Mouse (Mus musculus): ENCODE measurements around the gene Mrpl20. TPM values are rescaled to one million over a fixed set of nuclear protein-coding genes. Genes with fewer than 3 reads are reported as not detected.
"Not testable (repeated sequence)": the region's sequence is repeated elsewhere in the genome, so short reads cannot be mapped to it uniquely, and the experiment has no call there.

Gene Mrpl20
- polyA plus RNA-seq, 1 experiment from 2014 or later = 229 TPM

- ATAC-seq (ENCODE audit: insufficient number of reproducible peaks, insufficient read depth, low FRiP score, low TSS enrichment, low read depth) = peak; percentile 60; the same call in 1 of the 2 replicates
- Histone ChIP-seq H3K9me3 (no peaks in the 10 kb centered on the region), H3K4me1 (peaks cover 10% of the 10 kb centered on the region), H3K27ac (peak overlapping the region; percentile 81), H3K4me2 (peak overlapping the region; percentile 66), H3K36me3 (no peaks in the 10 kb centered on the region), H3K9ac (peak overlapping the region; percentile 85), H3K27me3 (no peaks in the 10 kb centered on the region), H3K4me3 (peak overlapping the region; percentile 66)
- under 1% methylated on average over 52 of the region's 52 CpGs for WGBS
Measured at GRCm38 (mm10) chr4:155784081-155784701, 18.5 kb upstream of the Mrpl20 start.

- no peaks in the 10 kb centered on the region for H3K9me3 ChIP-seq
- H3K4me2 ChIP-seq = no peak overlapping the region
- peaks cover 10% of the 10 kb centered on the region for H3K4me1 ChIP-seq
- no peak overlapping the region for H3K27ac ChIP-seq
- H3K36me3 ChIP-seq = no peaks in the 10 kb centered on the region
- WGBS = 73% methylated on average over 10 of the region's 10 CpGs
- H3K9ac ChIP-seq = no peak overlapping the region
- ATAC-seq (ENCODE audit: insufficient number of reproducible peaks, insufficient read depth, low FRiP score, low TSS enrichment, low read depth) = no peak
- H3K4me3 ChIP-seq = no peak overlapping the region
- H3K27me3 ChIP-seq = no peaks in the 10 kb centered on the region
Measured at GRCm38 (mm10) chr4:155785246-155785645, 17.4 kb upstream of the Mrpl20 start.

DNA sequence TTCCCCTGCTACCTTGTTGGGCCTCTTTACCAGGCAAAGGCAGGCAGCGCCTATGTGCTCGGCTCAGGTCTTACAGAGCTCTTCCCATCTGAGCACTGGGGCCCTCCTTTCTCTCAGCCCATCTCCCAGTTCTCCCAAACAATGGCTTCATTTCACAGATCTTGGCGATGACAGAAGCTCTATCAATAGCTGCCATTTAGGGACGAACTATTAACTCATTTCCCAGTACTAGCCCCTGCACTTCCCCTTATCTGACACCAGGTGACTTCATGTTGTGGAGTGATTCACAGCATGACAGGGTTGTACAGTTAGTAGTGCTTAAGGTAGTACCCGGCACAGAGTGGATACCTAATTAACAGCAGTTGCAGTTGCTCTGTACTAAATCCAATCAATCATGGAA is 16.9 kb upstream of the Mrpl20 start, which contains the start of gene Tmem88b:
Tmem88b (minus strand) TSS at position 56 of the 400 bp plus-strand sequence.
- 55% methylated on average over 5 of the region's 5 CpGs for WGBS
- Histone ChIP-seq H3K4me2 (peak within 1 kb of the TSS; percentile 66), H3K27ac (no peak within 1 kb of the TSS), H3K4me1 (peaks cover 9% of the 10 kb centered on the region), H3K4me3 (peak within 1 kb of the TSS; percentile 66), H3K36me3 (no peaks in the 10 kb centered on the region), H3K9ac (peak within 1 kb of the TSS; percentile 85; the same call in 1 of the 2 replicates), H3K9me3 (no peaks in the 10 kb centered on the region), H3K27me3 (no peaks in the 10 kb centered on the region)
- ATAC-seq (ENCODE audit: insufficient number of reproducible peaks, insufficient read depth, low FRiP score, low TSS enrichment, low read depth) = no peak

- Histone ChIP-seq H3K27me3 (no peaks in the 10 kb centered on the region), H3K4me2 (no peak overlapping the region), H3K9me3 (no peaks in the 10 kb centered on the region), H3K4me1 (peaks cover 7% of the 10 kb centered on the region), H3K27ac (no peak overlapping the region), H3K9ac (no peak overlapping the region), H3K4me3 (no peak overlapping the region), H3K36me3 (no peaks in the 10 kb centered on the region)
- ATAC-seq (ENCODE audit: insufficient number of reproducible peaks, insufficient read depth, low FRiP score, low TSS enrichment, low read depth) = no peak
- 70% methylated on average over 3 of the region's 3 CpGs for WGBS
Measured at GRCm38 (mm10) chr4:155788300-155788699, 14.4 kb upstream of the Mrpl20 start.

- 82% methylated on average over 4 of the region's 4 CpGs for WGBS
- not testable (repeated sequence) for H3K27ac ChIP-seq, H3K4me3 ChIP-seq
Measured at GRCm38 (mm10) chr4:155788833-155789232, 13.8 kb upstream of the Mrpl20 start.

DNA sequence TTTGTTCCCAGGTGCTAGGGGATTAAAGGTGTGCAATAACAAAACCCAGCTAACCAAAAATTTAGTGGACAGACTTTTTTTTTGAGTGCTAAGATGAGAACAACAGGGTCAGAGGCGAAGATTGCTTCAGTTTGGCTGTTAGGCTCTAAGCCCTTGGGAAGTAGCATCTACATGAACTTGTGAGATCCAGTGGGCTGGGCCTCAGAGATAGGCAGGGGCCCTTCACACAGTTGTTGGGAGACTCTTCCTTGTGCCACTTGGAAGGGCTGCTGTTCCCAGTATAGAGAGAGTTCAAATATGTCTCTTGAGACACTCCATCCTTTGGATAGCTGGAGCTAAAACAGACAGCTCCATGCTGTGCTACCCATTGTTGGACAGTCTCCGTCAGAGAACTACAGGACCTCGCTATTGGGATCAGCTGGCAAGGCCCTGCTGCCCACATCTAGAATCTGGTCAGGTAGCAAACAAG is 12.6 kb upstream of the Mrpl20 start, which contains the start of gene Ankrd65:
Ankrd65 (plus strand) TSS at position 419 of the 469 bp plus-strand sequence.
- Histone ChIP-seq H3K9ac (no peak within 1 kb of the TSS), H3K27me3 (no peaks in the 10 kb centered on the region), H3K27ac (peak within 1 kb of the TSS; percentile 28; the same call in 1 of the 2 replicates), H3K36me3 (no peaks in the 10 kb centered on the region), H3K4me3 (no peak within 1 kb of the TSS), H3K4me1 (0 out of 2 replicates have a peak, but pooled peaks cover 3% of the 10 kb centered on the region), H3K4me2 (no peak within 1 kb of the TSS), H3K9me3 (no peaks in the 10 kb centered on the region)
- ATAC-seq (ENCODE audit: insufficient number of reproducible peaks, insufficient read depth, low FRiP score, low TSS enrichment, low read depth) = no peak
- 78% methylated on average over 3 of the region's 3 CpGs for WGBS

More at GRCm38 (mm10) chr4:155788833-155789232, 13.8 kb upstream of the Mrpl20 start:
- H3K9me3 ChIP-seq; ATAC-seq (ENCODE audit: insufficient number of reproducible peaks, insufficient read depth, low FRiP score, low TSS enrichment, low read depth); H3K27me3 ChIP-seq; H3K9ac ChIP-seq; H3K4me1 ChIP-seq; H3K36me3 ChIP-seq; H3K4me2 ChIP-seq: not testable (repeated sequence)

- Histone ChIP-seq H3K27me3 (no peaks in the 10 kb centered on the region), H3K4me3 (no peak overlapping the region), H3K4me2 (no peak overlapping the region), H3K9me3 (no peaks in the 10 kb centered on the region), H3K27ac (no peak overlapping the region), H3K4me1 (no peaks in the 10 kb centered on the region), H3K36me3 (no peaks in the 10 kb centered on the region), H3K9ac (no peak overlapping the region)
- no peak for ATAC-seq (ENCODE audit: insufficient number of reproducible peaks, insufficient read depth, low FRiP score, low TSS enrichment, low read depth)
- 52% methylated on average over 3 of the region's 3 CpGs for WGBS
Measured at GRCm38 (mm10) chr4:155790650-155791161, 12.0 kb upstream of the Mrpl20 start.

GRCm38 (mm10) chr4:155791240-155791933 is 11.3 kb upstream of the Mrpl20 start:
- Histone ChIP-seq H3K4me3 (no peak overlapping the region), H3K27ac (no peak overlapping the region), H3K9ac (no peak overlapping the region), H3K4me2 (no peak overlapping the region), H3K36me3 (no peaks in the 10 kb centered on the region), H3K9me3 (no peaks in the 10 kb centered on the region), H3K27me3 (no peaks in the 10 kb centered on the region), H3K4me1 (no peaks in the 10 kb centered on the region)
- ATAC-seq (ENCODE audit: insufficient number of reproducible peaks, insufficient read depth, low FRiP score, low TSS enrichment, low read depth) = no peak
- WGBS = 75% methylated on average over 24 of the region's 24 CpGs

DNA sequence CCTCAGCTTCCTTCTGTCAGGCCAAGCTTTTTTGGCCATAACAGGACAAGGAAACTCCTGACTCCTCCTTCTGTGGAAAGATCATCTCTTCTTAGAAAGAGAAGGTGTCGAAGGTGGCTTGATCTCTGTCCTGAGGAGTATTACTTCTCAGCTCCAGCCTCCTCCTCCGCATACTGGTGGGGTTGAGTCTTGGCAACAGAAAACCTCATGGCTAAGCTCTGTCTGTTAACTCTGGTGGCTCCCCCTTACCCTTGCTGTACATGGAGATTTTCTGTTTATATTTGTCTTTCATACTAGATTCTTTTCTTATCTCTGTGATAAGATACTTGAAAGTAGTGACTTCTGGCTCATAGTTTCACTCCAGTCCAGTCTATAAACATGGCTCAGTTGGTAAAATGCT is 8.9 kb upstream of the Mrpl20 start:
- no peak overlapping the region for H3K9ac ChIP-seq
- no peak overlapping the region for H3K4me2 ChIP-seq
- H3K36me3 ChIP-seq = no peaks in the 10 kb centered on the region
- 82% methylated on average over 2 of the region's 2 CpGs for WGBS
- H3K27ac ChIP-seq = no peak overlapping the region
- H3K4me1 ChIP-seq = no peaks in the 10 kb centered on the region
- H3K4me3 ChIP-seq = no peak overlapping the region
- no peak for ATAC-seq (ENCODE audit: insufficient number of reproducible peaks, insufficient read depth, low FRiP score, low TSS enrichment, low read depth)
- H3K9me3 ChIP-seq = no peaks in the 10 kb centered on the region
- no peaks in the 10 kb centered on the region; the same call in 1 of the 2 replicates for H3K27me3 ChIP-seq

DNA sequence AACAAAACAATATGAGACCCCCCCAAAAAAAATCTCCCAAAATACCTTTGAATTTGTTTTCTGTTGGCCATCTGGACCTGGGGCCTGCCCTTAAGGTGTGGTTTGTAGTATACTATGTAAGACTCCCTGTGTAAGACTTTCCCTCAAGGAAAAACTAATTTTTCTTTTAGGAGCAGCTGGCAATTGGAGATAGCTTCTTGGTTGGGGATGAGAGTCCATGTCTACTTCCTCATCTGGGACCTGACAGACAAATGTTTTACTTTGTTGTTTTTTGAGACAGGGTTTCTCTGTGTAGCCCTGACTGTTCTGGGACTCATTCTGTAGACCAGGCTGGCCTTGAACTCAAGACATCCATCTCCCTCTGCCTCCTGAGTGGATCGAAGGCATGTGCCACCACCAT is 603 bp upstream of the Mrpl20 start:
- no peak overlapping the region for H3K4me2 ChIP-seq
- H3K9ac ChIP-seq = no peak overlapping the region
- peaks cover 17% of the 10 kb centered on the region for H3K4me1 ChIP-seq
- no peak overlapping the region for H3K27ac ChIP-seq
- no peak for ATAC-seq (ENCODE audit: insufficient number of reproducible peaks, insufficient read depth, low FRiP score, low TSS enrichment, low read depth)
- H3K9me3 ChIP-seq = no peaks in the 10 kb centered on the region
- WGBS = 100% methylated on average over 1 of the region's 1 CpGs
- no peaks in the 10 kb centered on the region; the same call in 1 of the 2 replicates for H3K27me3 ChIP-seq
- H3K36me3 ChIP-seq = peaks cover 21% of the 10 kb centered on the region
- H3K4me3 ChIP-seq = no peak overlapping the region

GRCm38 (mm10) chr4:155803340-155804041 is 813 bp downstream of the Mrpl20 start:
- Histone ChIP-seq H3K36me3 (peaks cover 34% of the 10 kb centered on the region), H3K4me3 (peak overlapping the region; percentile 89), H3K27ac (peak overlapping the region; percentile 69), H3K4me1 (peaks cover 17% of the 10 kb centered on the region), H3K27me3 (no peaks in the 10 kb centered on the region; the same call in 1 of the 2 replicates), H3K9me3 (no peaks in the 10 kb centered on the region), H3K9ac (peak overlapping the region; percentile 93), H3K4me2 (peak overlapping the region; percentile 77)
- ATAC-seq (ENCODE audit: insufficient number of reproducible peaks, insufficient read depth, low FRiP score, low TSS enrichment, low read depth) = peak; percentile 96
- under 1% methylated on average over 58 of the region's 58 CpGs for WGBS

All from embryonic facial prominence, embryonic 13.5 days (tissue).